Mouse (Mus musculus): ENCODE measurements around the gene Slc25a41. TPM values are rescaled to one million over a fixed set of nuclear protein-coding genes. Genes with fewer than 3 reads are reported as not detected.

Gene Slc25a41
- total RNA-seq, 2 experiments from 2014 or later: not detected

- no peak for DNase-seq (ENCODE audit: low spot score in 2 of 2)
These were observed 44.9 kb downstream of the Slc25a41 start for GRCm38 (mm10) chr17:56996506-56996905.

GRCm38 (mm10) chr17:56995046-56995445 lies 46.4 kb downstream of the Slc25a41 start:
- DNase-seq (ENCODE audit: low spot score in 2 of 2): no peak

GRCm38 (mm10) chr17:56990966-56991365 lies 50.5 kb downstream of the Slc25a41 start:
- DNase-seq (ENCODE audit: low spot score in 2 of 2): no peak

GRCm38 (mm10) chr17:56990115-56990746 lies 51.2 kb downstream of the Slc25a41 start, which contains the start of gene Clpp:
Gene Clpp, plus strand, starts transcription at chr17:56990305.
- peak; percentile 71 to 80 for DNase-seq (ENCODE audit: low spot score in 2 of 2)

- peak in 1 of 2 experiments; percentile 58 for DNase-seq (ENCODE audit: low spot score in 2 of 2)
These were observed 51.9 kb downstream of the Slc25a41 start for GRCm38 (mm10) chr17:56989467-56990114.

- no peak for DNase-seq (ENCODE audit: low spot score in 2 of 2)
These were observed 52.5 kb downstream of the Slc25a41 start for GRCm38 (mm10) chr17:56988921-56989430.

GRCm38 (mm10) chr17:56988441-56988840 lies 53.0 kb downstream of the Slc25a41 start:
- DNase-seq (ENCODE audit: low spot score in 2 of 2): no peak

- DNase-seq (ENCODE audit: low spot score in 2 of 2): no peak
These were observed 55.2 kb downstream of the Slc25a41 start for GRCm38 (mm10) chr17:56986105-56986805.

- DNase-seq (ENCODE audit: low spot score in 2 of 2): no peak
These were observed 55.8 kb downstream of the Slc25a41 start for GRCm38 (mm10) chr17:56985656-56986055.

GRCm38 (mm10) chr17:56984886-56985285 lies 56.6 kb downstream of the Slc25a41 start:
- no peak for DNase-seq (ENCODE audit: low spot score in 2 of 2)

Other genes starting within 250 kb of the Slc25a41 start
- gene Rfx2, start 210.6 kb downstream of the Slc25a41 start, total RNA-seq (2021): 1 to 10 TPM; 7.4 to 7.6 TPM
- gene Acsbg2, start 167.2 kb downstream of the Slc25a41 start, total RNA-seq (2021): under 1 TPM in 1 of 2 experiments, not detected in 1; 0.25 TPM
- gene 1700061G19Rik, start 166.2 kb downstream of the Slc25a41 start, total RNA-seq (2021): 1 to 10 TPM; 1.1 to 2.7 TPM
- 10 to 100 TPM; 34.4 to 38.9 TPM for gene Mllt1, start 106.2 kb downstream of the Slc25a41 start, total RNA-seq (2021)
- gene Acer1, start 59.5 kb downstream of the Slc25a41 start, total RNA-seq (2021): under 1 TPM; 0.17 to 0.28 TPM
- 10 to 100 TPM; 79.6 to 82.7 TPM for gene Clpp, start 51.3 kb downstream of the Slc25a41 start, total RNA-seq (2021)
- gene Alkbh7, start 44.3 kb downstream of the Slc25a41 start, total RNA-seq (2021): 10 to 100 TPM; 63.6 to 63.7 TPM
- gene Pspn, start 41.6 kb downstream of the Slc25a41 start, total RNA-seq (2021): 1 to 10 TPM in 1 of 2 experiments, not detected in 1; 1.8 TPM
- gene Gtf2f1, start 30.4 kb downstream of the Slc25a41 start, total RNA-seq (2021): 10 to 100 TPM; 55.7 to 58.6 TPM
- gene Gm17949, start 30.2 kb downstream of the Slc25a41 start, total RNA-seq (2021): under 1 TPM; 0.25 to 0.45 TPM
- 100 to 1,000 TPM; 141 to 156 TPM for gene Khsrp, start 10.1 kb downstream of the Slc25a41 start, total RNA-seq (2021)
- gene Crb3, start 17.5 kb upstream of the Slc25a41 start, total RNA-seq (2021): 1 to 10 TPM; 2.6 to 7.3 TPM
- 10 to 100 TPM; 80.0 to 85.9 TPM for gene Slc25a23, start 18.2 kb upstream of the Slc25a41 start, total RNA-seq (2021)
- 1 to 10 TPM; 1.6 to 2.6 TPM for gene Dennd1c, start 36.9 kb upstream of the Slc25a41 start, total RNA-seq (2021)
- 10 to 100 TPM; 15.7 to 27.3 TPM for gene Tubb4a, start 46.1 kb upstream of the Slc25a41 start, total RNA-seq (2021)
- under 1 TPM; 0.40 to 0.45 TPM for gene Tnfsf9, start 63.7 kb upstream of the Slc25a41 start, total RNA-seq (2021)
- gene Cd70, start 108.1 kb upstream of the Slc25a41 start, total RNA-seq (2021): not detected
- gene Tnfsf14, start 152.5 kb upstream of the Slc25a41 start, total RNA-seq (2021): under 1 TPM in 1 of 2 experiments, not detected in 1; 0.28 TPM
- gene C3, start 186.5 kb upstream of the Slc25a41 start, total RNA-seq (2021): 100 to 1,000 TPM in 1 of 2 experiments, 10 to 100 TPM in 1; 60.7 to 452 TPM
- 10 to 100 TPM; 50.3 to 52.5 TPM for gene Gpr108, start 206.8 kb upstream of the Slc25a41 start, total RNA-seq (2021)
- 10 to 100 TPM; 52.1 to 58.4 TPM for gene Trip10, start 207.8 kb upstream of the Slc25a41 start, total RNA-seq (2021)
- gene Vav1, start 237.4 kb upstream of the Slc25a41 start, total RNA-seq (2021): 1 to 10 TPM; 2.7 to 3.3 TPM